Mouse (Mus musculus): ENCODE results near the gene Vars2. TPM values are rescaled to one million over a fixed set of nuclear protein-coding genes. Genes with fewer than 3 reads are reported as not detected.

The Vars2 gene
- polyA plus RNA-seq, 1 experiment from 2014 or later = 17.4 TPM

DNA sequence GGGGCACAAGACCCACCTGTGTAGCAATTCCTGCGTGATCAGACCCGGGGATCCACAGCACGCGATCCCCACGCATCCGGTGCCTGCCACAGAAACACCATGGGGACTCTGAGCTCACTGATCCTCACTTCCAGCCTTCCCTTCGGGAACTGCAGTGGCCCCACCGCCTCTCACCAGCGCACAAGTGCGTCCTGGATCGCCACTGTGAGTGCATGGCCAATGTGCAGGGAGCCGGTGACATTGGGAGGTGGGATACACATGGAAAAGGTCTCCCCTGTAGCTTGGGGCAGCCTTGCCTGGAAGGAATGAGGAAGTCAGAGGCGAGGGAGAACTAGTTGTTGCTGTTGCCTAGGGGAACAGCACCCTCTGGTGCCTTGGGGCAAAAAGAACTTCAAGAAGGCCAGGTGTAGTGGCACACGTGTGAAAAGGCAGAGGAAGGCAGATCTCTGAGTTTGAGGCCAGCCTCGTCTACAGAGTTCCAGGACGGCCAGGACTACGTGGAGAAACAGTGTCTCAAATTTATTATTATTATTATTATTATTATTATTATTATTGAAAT, 1.4 kb downstream of the Vars2 start:
- H3K27ac ChIP-seq (ENCODE audit: low read length) = 0 out of 2 replicates have a peak overlapping the region, but pooled peaks have one; percentile 33
- H3K9me3 ChIP-seq (replicated peaks; ENCODE audit: control insufficient read depth, low read length) = no peaks in the 10 kb centered on the region
- peaks cover 13% of the 10 kb centered on the region for H3K4me1 ChIP-seq (ENCODE audit: control insufficient read depth, insufficient read depth, low read length)
- no peaks in the 10 kb centered on the region for H3K27me3 ChIP-seq (ENCODE audit: control insufficient read depth, insufficient read depth, low read length)
- no peak; the same call in 1 of the 2 replicates for ATAC-seq (ENCODE audit: insufficient read depth, low FRiP score)
- H3K4me3 ChIP-seq (replicated peaks; ENCODE audit: low read length) = no peak overlapping the region
- H3K9ac ChIP-seq (ENCODE audit: low read length) = peak overlapping the region; percentile 60; the same call in 1 of the 2 replicates
- WGBS = 72% methylated on average over 17 of the region's 17 CpGs
- H3K36me3 ChIP-seq (ENCODE audit: control insufficient read depth, insufficient read depth, low read length) = no peaks in the 10 kb centered on the region
- H3K4me2 ChIP-seq (ENCODE audit: low read depth, low read length) = peak overlapping the region; percentile 98; the same call in 1 of the 2 replicates

DNA sequence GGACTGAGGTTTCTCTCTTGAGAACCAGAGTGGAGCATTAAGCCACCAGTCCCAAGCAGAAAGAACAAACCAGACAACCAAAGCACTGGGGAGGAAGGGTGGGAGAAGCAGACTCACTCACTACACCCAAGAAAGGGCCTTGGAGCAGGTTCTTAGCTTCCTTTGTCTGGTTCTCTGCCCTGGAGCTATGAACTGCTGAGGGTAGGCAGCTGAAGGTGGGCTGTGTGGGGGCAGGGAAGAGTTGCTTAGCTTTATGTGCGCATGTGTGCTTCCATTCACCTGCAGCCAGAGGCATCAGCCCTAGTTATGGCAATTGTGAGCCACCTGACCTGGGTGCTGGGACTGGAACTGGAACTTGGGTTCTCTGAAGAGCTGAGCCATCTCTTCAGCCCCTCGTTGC, 14.3 kb downstream of the Vars2 start:
- Histone ChIP-seq H3K36me3 (ENCODE audit: control insufficient read depth, insufficient read depth, low read length) (0 out of 2 replicates have a peak, but pooled peaks cover 6% of the 10 kb centered on the region), H3K9ac (ENCODE audit: low read length) (no peak overlapping the region), H3K4me2 (ENCODE audit: low read depth, low read length) (no peak overlapping the region), H3K9me3 (replicated peaks; ENCODE audit: control insufficient read depth, low read length) (no peaks in the 10 kb centered on the region), H3K4me3 (replicated peaks; ENCODE audit: low read length) (no peak overlapping the region), H3K27ac (ENCODE audit: low read length) (peak overlapping the region; percentile 15; the same call in 1 of the 2 replicates), H3K27me3 (ENCODE audit: control insufficient read depth, insufficient read depth, low read length) (no peaks in the 10 kb centered on the region), H3K4me1 (ENCODE audit: control insufficient read depth, insufficient read depth, low read length) (peaks cover 9% of the 10 kb centered on the region; the same call in 1 of the 2 replicates)
- WGBS = 74% methylated on average over 2 of the region's 2 CpGs
- no peak for ATAC-seq (ENCODE audit: insufficient read depth, low FRiP score)

DNA sequence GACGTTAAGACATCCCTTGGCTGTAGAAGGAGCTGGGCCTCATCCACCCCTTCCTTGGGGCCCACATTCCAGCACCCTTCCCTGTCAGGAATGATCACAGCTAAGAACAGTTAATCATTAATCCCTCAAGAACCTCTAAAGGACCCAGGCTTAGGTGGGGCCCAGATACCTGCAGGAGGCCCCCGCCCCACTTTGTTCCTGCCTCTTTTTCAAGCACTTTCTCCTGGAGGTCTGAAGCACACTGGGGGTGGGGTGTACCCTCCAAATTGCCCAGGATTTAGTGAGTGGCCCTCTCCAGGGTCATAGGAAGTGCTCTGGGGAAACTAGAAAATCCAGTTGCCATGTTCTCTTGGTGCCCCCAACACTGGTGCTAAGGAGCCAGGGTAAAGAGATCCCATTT, 18.0 kb downstream of the Vars2 start:
- Histone ChIP-seq H3K27me3 (ENCODE audit: control insufficient read depth, insufficient read depth, low read length) (no peaks in the 10 kb centered on the region), H3K36me3 (ENCODE audit: control insufficient read depth, insufficient read depth, low read length) (no peaks in the 10 kb centered on the region), H3K27ac (ENCODE audit: low read length) (peak overlapping the region; percentile 90), H3K4me1 (ENCODE audit: control insufficient read depth, insufficient read depth, low read length) (peaks cover 9% of the 10 kb centered on the region; the same call in 1 of the 2 replicates), H3K4me2 (ENCODE audit: low read depth, low read length) (no peak overlapping the region), H3K4me3 (replicated peaks; ENCODE audit: low read length) (no peak overlapping the region; the same call in 1 of the 2 replicates), H3K9ac (ENCODE audit: low read length) (peak overlapping the region; percentile 59), H3K9me3 (replicated peaks; ENCODE audit: control insufficient read depth, low read length) (no peaks in the 10 kb centered on the region)
- ATAC-seq (ENCODE audit: insufficient read depth, low FRiP score) = peak; percentile 91
- WGBS = 41% methylated on average over 2 of the region's 2 CpGs

DNA sequence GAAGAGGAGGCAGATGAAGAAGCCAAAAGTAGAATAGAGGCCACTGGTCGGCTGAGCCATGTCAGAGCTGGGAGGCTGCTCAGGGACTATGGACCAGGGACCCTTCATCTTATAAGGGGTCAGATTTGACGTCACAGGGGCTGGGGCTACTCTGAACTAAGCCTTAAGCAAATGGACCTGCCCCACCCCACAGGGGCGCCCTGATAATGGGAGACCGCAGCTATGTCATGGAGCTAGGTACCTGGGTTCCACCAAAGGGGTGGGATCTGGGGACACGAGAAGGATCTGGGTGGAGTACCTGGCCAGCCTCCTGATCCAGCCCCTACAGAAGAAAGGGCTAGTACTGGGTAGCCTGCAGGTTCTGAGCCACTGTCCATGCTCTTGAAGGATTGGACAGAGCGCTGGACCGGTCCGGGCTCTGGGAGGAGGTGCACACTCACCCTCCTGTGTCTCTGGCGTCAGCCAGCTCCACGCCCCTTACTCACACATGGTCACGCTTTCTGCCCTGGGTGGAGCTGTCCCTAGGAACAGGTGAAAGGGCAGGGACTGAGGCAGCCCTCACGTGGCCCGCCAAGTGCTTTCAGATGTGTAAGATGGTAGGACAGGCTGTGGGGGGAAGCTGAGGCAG, 23.7 kb downstream of the Vars2 start, which contains the start of gene Mucl3:
TSS of gene Mucl3 (minus strand) at position 87 of the 628 bp plus-strand sequence.
- peaks cover under 1% of the 10 kb centered on the region; the same call in 1 of the 2 replicates for H3K4me1 ChIP-seq (ENCODE audit: control insufficient read depth, insufficient read depth, low read length)
- WGBS = 57% methylated on average over 13 of the region's 13 CpGs
- no peaks in the 10 kb centered on the region for H3K36me3 ChIP-seq (ENCODE audit: control insufficient read depth, insufficient read depth, low read length)
- H3K27me3 ChIP-seq (ENCODE audit: control insufficient read depth, insufficient read depth, low read length) = no peaks in the 10 kb centered on the region
- H3K4me3 ChIP-seq (replicated peaks; ENCODE audit: low read length) = peak within 1 kb of the TSS; percentile 17; the same call in 1 of the 2 replicates
- no peak within 1 kb of the TSS for H3K27ac ChIP-seq (ENCODE audit: low read length)
- H3K9me3 ChIP-seq (replicated peaks; ENCODE audit: control insufficient read depth, low read length) = no peaks in the 10 kb centered on the region
- H3K4me2 ChIP-seq (ENCODE audit: low read depth, low read length) = peak within 1 kb of the TSS; percentile 19; the same call in 1 of the 2 replicates
- H3K9ac ChIP-seq (ENCODE audit: low read length) = peak within 1 kb of the TSS; percentile 35; the same call in 1 of the 2 replicates
- ATAC-seq (ENCODE audit: insufficient read depth, low FRiP score) = peak; percentile 70; the same call in 1 of the 2 replicates

DNA sequence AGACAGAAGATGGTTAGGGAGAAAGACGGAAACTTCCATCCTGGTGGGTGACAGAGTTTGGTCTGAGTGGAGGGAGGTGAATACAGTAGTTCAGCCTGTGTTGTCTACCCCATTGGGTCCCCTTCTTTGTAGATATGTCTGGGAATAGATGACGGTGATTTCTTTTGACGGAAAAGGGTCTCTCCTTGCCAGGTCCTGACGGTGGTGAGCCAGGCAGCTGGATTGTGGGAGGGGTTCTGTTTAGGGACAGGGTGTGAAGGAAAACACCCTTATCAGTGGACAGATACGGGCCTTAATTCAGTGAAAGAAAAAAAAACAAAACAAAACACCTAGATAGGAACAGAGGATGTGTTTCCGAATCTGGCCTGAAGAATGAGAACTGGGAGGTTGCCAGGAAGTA, 28.0 kb downstream of the Vars2 start:
- Histone ChIP-seq H3K9ac (ENCODE audit: low read length) (peak overlapping the region; percentile 38; the same call in 1 of the 2 replicates), H3K4me2 (ENCODE audit: low read depth, low read length) (peak overlapping the region; percentile 44), H3K4me1 (ENCODE audit: control insufficient read depth, insufficient read depth, low read length) (peaks cover 6% of the 10 kb centered on the region), H3K4me3 (replicated peaks; ENCODE audit: low read length) (peak overlapping the region; percentile 21), H3K27me3 (ENCODE audit: control insufficient read depth, insufficient read depth, low read length) (no peaks in the 10 kb centered on the region), H3K27ac (ENCODE audit: low read length) (peak overlapping the region; percentile 76), H3K9me3 (replicated peaks; ENCODE audit: control insufficient read depth, low read length) (no peaks in the 10 kb centered on the region), H3K36me3 (ENCODE audit: control insufficient read depth, insufficient read depth, low read length) (no peaks in the 10 kb centered on the region)
- no peak for ATAC-seq (ENCODE audit: insufficient read depth, low FRiP score)
- WGBS = 45% methylated on average over 6 of the region's 6 CpGs

DNA sequence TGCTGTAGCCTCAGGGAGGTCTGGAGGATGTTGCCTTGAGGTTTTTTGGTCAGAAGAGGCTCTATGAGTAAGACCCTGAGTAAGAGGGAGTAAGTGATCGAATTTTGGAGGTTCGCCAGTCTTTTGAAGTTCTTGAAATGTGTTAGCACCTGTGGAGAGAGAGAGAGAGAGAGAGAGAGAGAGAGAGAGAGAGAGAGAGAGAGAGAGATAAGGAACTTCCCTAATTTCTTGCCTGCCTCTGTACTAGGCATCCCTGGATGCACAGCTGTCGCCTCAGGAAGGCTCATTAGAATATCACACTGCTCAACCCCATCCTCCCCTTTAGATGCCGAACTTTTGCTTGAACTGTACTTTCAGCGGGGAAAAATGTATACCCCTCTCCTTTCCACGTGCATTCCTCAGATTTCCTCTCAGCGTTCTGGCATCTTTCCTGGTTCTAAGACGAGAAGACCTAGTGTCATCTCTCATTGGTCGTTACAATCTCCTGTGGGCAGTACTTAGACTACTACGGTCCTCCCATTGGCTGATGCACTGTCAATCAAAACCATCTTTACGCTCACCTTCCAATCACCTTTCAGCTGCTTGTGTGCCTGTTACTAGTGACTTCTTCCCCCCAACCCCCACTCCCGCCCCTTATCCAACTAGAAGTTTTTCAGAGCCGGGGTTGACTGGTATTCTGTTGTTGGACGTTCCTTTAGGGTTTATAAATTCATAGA, 28.8 kb downstream of the Vars2 start:
- Histone ChIP-seq H3K4me3 (replicated peaks; ENCODE audit: low read length) (peak overlapping the region; percentile 21), H3K27ac (ENCODE audit: low read length) (peak overlapping the region; percentile 76), H3K4me1 (ENCODE audit: control insufficient read depth, insufficient read depth, low read length) (peaks cover 11% of the 10 kb centered on the region), H3K27me3 (ENCODE audit: control insufficient read depth, insufficient read depth, low read length) (no peaks in the 10 kb centered on the region), H3K36me3 (ENCODE audit: control insufficient read depth, insufficient read depth, low read length) (no peaks in the 10 kb centered on the region), H3K9me3 (replicated peaks; ENCODE audit: control insufficient read depth, low read length) (no peaks in the 10 kb centered on the region), H3K4me2 (ENCODE audit: low read depth, low read length) (peak overlapping the region; percentile 44), H3K9ac (ENCODE audit: low read length) (0 out of 2 replicates have a peak overlapping the region, but pooled peaks have one; percentile 31)
- WGBS = 21% methylated on average over 14 of the region's 14 CpGs
- ATAC-seq (ENCODE audit: insufficient read depth, low FRiP score) = peak; percentile 91

DNA sequence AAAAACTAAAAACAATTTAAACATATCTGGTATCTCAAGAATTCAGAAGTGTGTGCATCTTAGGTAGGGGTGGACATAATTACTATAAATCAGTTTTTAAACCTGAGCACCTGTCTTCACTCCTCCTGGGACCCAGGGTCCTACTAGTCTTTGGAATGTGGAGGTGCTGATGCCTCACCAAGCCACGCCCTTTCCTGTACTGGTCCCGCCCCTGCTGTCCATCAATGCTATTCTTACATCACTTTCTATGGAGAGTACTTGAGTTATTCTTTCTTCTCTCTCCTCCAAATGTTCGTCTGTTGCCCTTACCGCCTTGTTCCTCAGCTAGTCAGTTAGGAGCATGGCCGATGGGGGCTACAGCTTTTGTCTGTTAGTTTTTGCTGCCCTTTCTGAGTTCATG, 31.0 kb downstream of the Vars2 start:
- no peak for ATAC-seq (ENCODE audit: insufficient read depth, low FRiP score)
- Histone ChIP-seq H3K4me2 (ENCODE audit: low read depth, low read length) (peak overlapping the region; percentile 78; the same call in 1 of the 2 replicates), H3K36me3 (ENCODE audit: control insufficient read depth, insufficient read depth, low read length) (no peaks in the 10 kb centered on the region), H3K9ac (ENCODE audit: low read length) (no peak overlapping the region), H3K4me3 (replicated peaks; ENCODE audit: low read length) (no peak overlapping the region), H3K4me1 (ENCODE audit: control insufficient read depth, insufficient read depth, low read length) (peaks cover 11% of the 10 kb centered on the region), H3K27ac (ENCODE audit: low read length) (no peak overlapping the region), H3K27me3 (ENCODE audit: control insufficient read depth, insufficient read depth, low read length) (no peaks in the 10 kb centered on the region), H3K9me3 (replicated peaks; ENCODE audit: control insufficient read depth, low read length) (no peaks in the 10 kb centered on the region)
- WGBS = 42% methylated on average over 5 of the region's 5 CpGs

DNA sequence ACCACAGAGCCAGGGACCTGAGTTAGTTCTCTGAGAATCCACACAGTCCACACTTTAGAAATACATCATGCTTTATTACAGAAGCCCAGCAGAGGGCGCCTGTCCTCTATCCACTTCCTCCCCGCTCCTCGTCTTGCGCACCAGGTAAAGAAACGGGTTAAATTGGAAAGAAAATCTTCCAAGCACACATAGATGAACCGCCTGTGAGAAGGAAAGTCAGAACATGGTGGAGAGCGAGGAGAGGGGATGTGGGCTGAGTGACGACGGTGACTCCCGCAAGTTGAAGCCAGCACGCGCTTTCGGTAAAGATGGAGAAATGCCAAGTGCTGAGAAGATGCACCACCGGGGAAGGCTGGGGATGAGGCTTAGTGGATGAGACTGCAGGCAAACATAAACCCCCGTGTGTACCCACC, 31.7 kb downstream of the Vars2 start:
- peak overlapping the region; percentile 49 for H3K4me3 ChIP-seq (replicated peaks; ENCODE audit: low read length)
- H3K27ac ChIP-seq (ENCODE audit: low read length) = peak overlapping the region; percentile 58; the same call in 1 of the 2 replicates
- peak; percentile 31 for ATAC-seq (ENCODE audit: insufficient read depth, low FRiP score)
- H3K27me3 ChIP-seq (ENCODE audit: control insufficient read depth, insufficient read depth, low read length) = no peaks in the 10 kb centered on the region
- peak overlapping the region; percentile 70 for H3K9ac ChIP-seq (ENCODE audit: low read length)
- WGBS = under 1% methylated on average over 15 of the region's 15 CpGs
- H3K4me1 ChIP-seq (ENCODE audit: control insufficient read depth, insufficient read depth, low read length) = peaks cover 11% of the 10 kb centered on the region
- no peaks in the 10 kb centered on the region for H3K9me3 ChIP-seq (replicated peaks; ENCODE audit: control insufficient read depth, low read length)
- H3K36me3 ChIP-seq (ENCODE audit: control insufficient read depth, insufficient read depth, low read length) = no peaks in the 10 kb centered on the region
- H3K4me2 ChIP-seq (ENCODE audit: low read depth, low read length) = peak overlapping the region; percentile 78

Data from stomach, embryonic 16.5 days (tissue).